In genomic region chr5:45668831-45669230, GRCm38 (mm10) we compare ENCODE assay signal across 8 mouse cellular contexts. TPM values are rescaled to one million over a fixed set of nuclear protein-coding genes. Genes with fewer than 3 reads are reported as not detected.
DNase-seq lines count a peak whose midpoint lies in the region; ATAC-seq and TF ChIP-seq lines count a peak whose summit lies in the region.

No protein-coding gene starts in this region.

- 0% methylated on average over 3 of the region's 3 CpGs for WGBS in kidney, adult 2 months
- WGBS in hindbrain, postnatal 0 days: 1% methylated on average over 3 of the region's 3 CpGs
- WGBS in midbrain, embryonic 15.5 days: under 1% methylated on average over 3 of the region's 3 CpGs

- H3K4me2 ChIP-seq in hindbrain, postnatal 0 days (ENCODE audit: low read depth, low read length): peak overlapping the region; percentile 98
- peak overlapping the region; percentile 100 for H3K4me2 ChIP-seq in midbrain, embryonic 15.5 days

- ATAC-seq in hindbrain, postnatal 0 days: no peak
- ATAC-seq in midbrain, embryonic 15.5 days (replicated peaks): peak; percentile 28

- no peak overlapping the region for H3K27ac ChIP-seq in kidney, adult 2 months (ENCODE audit: insufficient read depth, low read depth, low read length)
- H3K27ac ChIP-seq in MEL (ENCODE audit: control insufficient read depth, low read depth, low read length): peak overlapping the region; percentile 74
- peak overlapping the region; percentile 71; the same call in 1 of the 2 replicates for H3K27ac ChIP-seq in hindbrain, postnatal 0 days
- peak overlapping the region; percentile 82; the same call in 1 of the 2 replicates for H3K27ac ChIP-seq in midbrain, embryonic 15.5 days

- no peak for TF ChIP-seq CTCF in kidney, adult 2 months (conservative IDR thresholded peaks at IDR 0.05; ENCODE audit: insufficient read depth, insufficient read length, low read depth, low read length)
- no peak for TF ChIP-seq CTCF in MEL (IDR thresholded peaks at IDR 0.05 in 2 of 3, conservative IDR thresholded peaks at IDR 0.05 in 1 of 3; ENCODE audit: control insufficient read depth in 1 of 3, insufficient read depth in 1 of 3, low read depth in 2 of 3, low read length in 3 of 3, poor library complexity in 1 of 3, severe bottlenecking in 1 of 3)
- no peak for TF ChIP-seq CTCF in hindbrain, postnatal 0 days (IDR thresholded peaks at IDR 0.05; ENCODE audit: low read depth)

- no peak for DNase-seq in kidney, adult 2 months
- no peak for DNase-seq in kidney, postnatal 25 days
- DNase-seq in MEL (ENCODE audit: low read depth, low spot score): peak; percentile 70
- DNase-seq in embryo, embryonic 9.5 days (ENCODE audit: extremely low spot score): peak; percentile 30
- DNase-seq in hindbrain, postnatal 0 days (ENCODE audit: low spot score): peak; percentile 8
- no peak for DNase-seq in urinary bladder, postnatal 36 days (ENCODE audit: low spot score in 2 of 2)
- no peak for DNase-seq in urinary bladder, postnatal 10 days (ENCODE audit: low spot score)

- no peaks in the 10 kb centered on the region; the same call in 1 of the 2 replicates for H3K4me1 ChIP-seq in kidney, adult 2 months (ENCODE audit: control insufficient read depth, insufficient read depth, low read length)
- H3K4me1 ChIP-seq in MEL (ENCODE audit: control insufficient read depth in 1 of 2, insufficient read depth in 2 of 2, low read length in 2 of 2): peaks cover 0 to 6% of the 10 kb centered on the region in 2 experiments; a peak in 2 of 4 replicates
- H3K4me1 ChIP-seq in hindbrain, postnatal 0 days (ENCODE audit: insufficient read depth, low read length): peaks cover 4% of the 10 kb centered on the region; the same call in 1 of the 2 replicates
- peaks cover 12% of the 10 kb centered on the region for H3K4me1 ChIP-seq in midbrain, embryonic 15.5 days

- peaks cover 17% of the 10 kb centered on the region for H3K79me2 ChIP-seq in MEL (ENCODE audit: control insufficient read depth, insufficient read depth, low read length, poor library complexity)

- no peak for TF ChIP-seq EP300 in MEL (IDR thresholded peaks at IDR 0.05; ENCODE audit: low read depth in 1 of 2, low read length in 2 of 2)

- TF ChIP-seq POLR2A in kidney, adult 2 months (IDR thresholded peaks at IDR 0.05; ENCODE audit: low read depth, low read length): no peak
- no peak for TF ChIP-seq POLR2A in MEL (IDR thresholded peaks at IDR 0.05; ENCODE audit: control insufficient read depth in 1 of 2, insufficient read depth in 1 of 2, low read depth in 1 of 2, low read length in 2 of 2, poor library complexity in 1 of 2)

- H3K9ac ChIP-seq in MEL (ENCODE audit: control insufficient read depth, low read depth, low read length, poor library complexity, severe bottlenecking): peak overlapping the region; percentile 90
- peak overlapping the region; percentile 64 for H3K9ac ChIP-seq in hindbrain, postnatal 0 days (replicated peaks; ENCODE audit: low read length)
- H3K9ac ChIP-seq in midbrain, embryonic 15.5 days: peak overlapping the region; percentile 85

- H3K27me3 ChIP-seq in kidney, adult 2 months (replicated peaks; ENCODE audit: control insufficient read depth, insufficient read depth, low read length): no peaks in the 10 kb centered on the region
- peaks cover 0 to under 1% of the 10 kb centered on the region in 2 experiments; a peak in 1 of 4 replicates for H3K27me3 ChIP-seq in MEL (ENCODE audit: control insufficient read depth in 1 of 2, insufficient read depth in 2 of 2, low read length in 2 of 2)
- H3K27me3 ChIP-seq in hindbrain, postnatal 0 days (ENCODE audit: insufficient read depth, low read length): no peaks in the 10 kb centered on the region
- no peaks in the 10 kb centered on the region for H3K27me3 ChIP-seq in midbrain, embryonic 15.5 days (replicated peaks)

- peak overlapping the region; percentile 92; the same call in 1 of the 2 replicates for H3K4me3 ChIP-seq in kidney, adult 2 months (ENCODE audit: insufficient read depth, low read depth, low read length)
- peak overlapping the region; percentile 65 to 88 for H3K4me3 ChIP-seq in MEL (ENCODE audit: control insufficient read depth in 1 of 2, insufficient read depth in 1 of 2, low read depth in 2 of 2, low read length in 2 of 2)
- H3K4me3 ChIP-seq in hindbrain, postnatal 0 days (ENCODE audit: low read length): peak overlapping the region; percentile 69
- H3K4me3 ChIP-seq in midbrain, embryonic 15.5 days: peak overlapping the region; percentile 94

- no peaks in the 10 kb centered on the region for H3K36me3 ChIP-seq in kidney, adult 2 months (ENCODE audit: control insufficient read depth, insufficient read depth, low read length)
- peaks cover 0 to 14% of the 10 kb centered on the region in 2 experiments; a peak in 3 of 4 replicates for H3K36me3 ChIP-seq in MEL (ENCODE audit: control insufficient read depth in 1 of 2, insufficient read depth in 2 of 2, low read length in 2 of 2)
- H3K36me3 ChIP-seq in hindbrain, postnatal 0 days (ENCODE audit: insufficient read depth, low read length): no peaks in the 10 kb centered on the region
- H3K36me3 ChIP-seq in midbrain, embryonic 15.5 days (replicated peaks): no peaks in the 10 kb centered on the region

- TF ChIP-seq RAD21 in MEL (IDR thresholded peaks at IDR 0.05; ENCODE audit: low read depth, low read length): no peak

- H3K9me3 ChIP-seq in MEL (replicated peaks; ENCODE audit: insufficient read depth, low read length): no peaks in the 10 kb centered on the region
- no peaks in the 10 kb centered on the region for H3K9me3 ChIP-seq in hindbrain, postnatal 0 days (ENCODE audit: low read length)
- H3K9me3 ChIP-seq in midbrain, embryonic 15.5 days: no peaks in the 10 kb centered on the region

TF ChIP-seq in MEL, 35 proteins besides CTCF, POLR2A, EP300 and RAD21:
- TF ChIP-seq CHD1 (IDR thresholded peaks at IDR 0.05; ENCODE audit: low read depth, low read length) (0 out of 2 replicates have a peak, but pooled peaks have one; percentile 72), CHD2 (IDR thresholded peaks at IDR 0.05; ENCODE audit: low read length) (no peak)

RNA-seq across cellular contexts. Expression of gene Ncapg, which starts 0.9 kb away (rescaled TPM):
- polyA plus RNA-seq in kidney, adult 2 months (2012; rRNA removed): 0.05 and 0.14 TPM in 2 replicates
- 58.2 and 74.4 TPM in 2 replicates for total RNA-seq in MEL (2012; rRNA removed)
- 10 to 100 TPM; 39.2 to 52.6 TPM for polyA plus RNA-seq in MEL (2012; ENCODE audit: insufficient read depth in 1 of 2, insufficient read length in 2 of 2, low read depth in 1 of 2, low replicate concordance in 2 of 2, missing spikeins in 1 of 2)
- 4.3 and 6.5 TPM in 2 replicates for total RNA-seq in hindbrain, postnatal 0 days (2014; rRNA removed)
- polyA plus RNA-seq in hindbrain, postnatal 0 days (2015; fragmentation: Nextera tagmentation; extraction: Ambion mirVana): 6.4 and 7.8 TPM in 2 replicates
- 6.8 and 7.4 TPM in 2 replicates for polyA plus RNA-seq in midbrain, embryonic 15.5 days (2015; fragmentation: Nextera tagmentation; extraction: Ambion mirVana)

RNA-seq across cellular contexts. Expression of gene Fam184b, which starts 29.4 kb away (rescaled TPM):
- polyA plus RNA-seq in kidney, adult 2 months (2012; rRNA removed): 0.11 and 0.14 TPM in 2 replicates
- under 0.01 TPM in 1 of 2 replicates, not detected in the other for total RNA-seq in MEL (2012; rRNA removed)
- polyA plus RNA-seq in MEL (2012; ENCODE audit: insufficient read depth in 1 of 2, insufficient read length in 2 of 2, low read depth in 1 of 2, low replicate concordance in 2 of 2, missing spikeins in 1 of 2): under 1 TPM in 1 of 2 experiments, not detected in 1; 0.06 TPM
- total RNA-seq in hindbrain, postnatal 0 days (2014; rRNA removed): 15.1 and 16.2 TPM in 2 replicates
- polyA plus RNA-seq in hindbrain, postnatal 0 days (2015; fragmentation: Nextera tagmentation; extraction: Ambion mirVana): 14.8 and 15.3 TPM in 2 replicates
- polyA plus RNA-seq in midbrain, embryonic 15.5 days (2015; fragmentation: Nextera tagmentation; extraction: Ambion mirVana): 5.7 and 6.1 TPM in 2 replicates

Comparison
In these comparisons a context has a peak if more than half of its experiments do, and no peak if none do; other contexts are left out.
1. DNase-seq: peak in MEL (single experiment), embryo, embryonic 9.5 days (single experiment) and hindbrain, postnatal 0 days (single experiment); none in kidney, adult 2 months (single experiment), kidney, postnatal 25 days (0 of 2), urinary bladder, postnatal 36 days (0 of 2) and urinary bladder, postnatal 10 days (single experiment).
2. Peak in every context shown above with its lines, with median percentiles within 50 percentile points of each other: H3K4me3 ChIP-seq and H3K9ac ChIP-seq.